Mouse (Mus musculus): ENCODE results near the gene Map3k6. TPM values are rescaled to one million over a fixed set of nuclear protein-coding genes. Genes with fewer than 3 reads are reported as not detected.

The Map3k6 gene
- polyA plus RNA-seq, 1 experiment, result 4.0 TPM

GRCm38 (mm10) chr4:133277104-133278026 is 36.7 kb downstream of the Map3k6 start, which contains the start of gene Tmem222:
Gene Tmem222 (minus strand): TSS chr4:133277792.
- DNase-seq (ENCODE audit: low read depth in 1 of 2, low spot score in 2 of 2), result peak; percentile 81 to 89
- under 1% methylated on average over 73 of the region's 73 CpGs for WGBS
- TF ChIP-seq POLR2A (IDR thresholded peaks at IDR 0.05; ENCODE audit: low read depth, low read length), result no peak; the same call in none of the 2 replicates
- no peak for TF ChIP-seq CTCF (IDR thresholded peaks at IDR 0.05; ENCODE audit: extremely low read depth, insufficient read depth, insufficient read length, insufficient replicate concordance)
- Histone ChIP-seq H3K4me3 (ENCODE audit: extremely low read depth, insufficient read depth, insufficient read length) (peak within 1 kb of the TSS; percentile 92), H3K36me3 (ENCODE audit: control insufficient read depth, insufficient read depth, low read length) (0 out of 2 replicates have a peak, but pooled peaks cover 1% of the 10 kb centered on the region), H3K27me3 (ENCODE audit: control insufficient read depth, insufficient read depth, low read length) (no peaks in the 10 kb centered on the region), H3K4me1 (ENCODE audit: control insufficient read depth, insufficient read depth, insufficient read length) (peaks cover 4% of the 10 kb centered on the region; the same call in 1 of the 2 replicates), H3K27ac (ENCODE audit: insufficient read depth, low read length) (peak within 1 kb of the TSS; percentile 79)

- 3% methylated on average over 6 of the region's 6 CpGs for WGBS
- DNase-seq (ENCODE audit: low read depth in 1 of 2, low spot score in 2 of 2), result no peak
- H3K4me1 ChIP-seq (ENCODE audit: control insufficient read depth, insufficient read depth, insufficient read length), result peaks cover 4% of the 10 kb centered on the region; the same call in 1 of the 2 replicates
Measured at GRCm38 (mm10) chr4:133278067-133278466, 37.4 kb downstream of the Map3k6 start.

DNA sequence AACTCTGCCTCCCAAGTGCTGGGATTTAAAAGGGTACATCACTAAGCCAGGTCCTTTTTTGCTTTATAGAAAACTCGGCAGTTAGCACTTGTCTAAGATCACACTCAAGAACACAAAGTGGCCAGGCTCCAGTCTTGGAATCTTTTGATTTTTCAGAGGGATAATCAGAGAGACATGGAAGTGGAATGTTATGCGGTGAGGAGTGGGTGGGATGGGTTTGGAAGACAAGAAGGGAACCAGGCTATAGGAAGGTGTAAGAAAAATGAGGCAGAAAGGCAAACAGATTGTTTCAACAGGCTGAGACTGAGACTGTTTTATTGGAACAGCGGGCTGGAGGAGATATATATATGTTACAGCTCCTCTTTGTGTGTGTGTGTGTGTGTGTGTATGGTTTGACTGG is 37.9 kb downstream of the Map3k6 start:
- no peak overlapping the region for H3K4me3 ChIP-seq (ENCODE audit: extremely low read depth, insufficient read depth, insufficient read length)
- no peaks in the 10 kb centered on the region for H3K27me3 ChIP-seq (ENCODE audit: control insufficient read depth, insufficient read depth, low read length)
- no peak for TF ChIP-seq POLR2A (IDR thresholded peaks at IDR 0.05; ENCODE audit: low read depth, low read length)
- no peak for TF ChIP-seq CTCF (IDR thresholded peaks at IDR 0.05; ENCODE audit: extremely low read depth, insufficient read depth, insufficient read length, insufficient replicate concordance)
- H3K36me3 ChIP-seq (ENCODE audit: control insufficient read depth, insufficient read depth, low read length), result 0 out of 2 replicates have a peak, but pooled peaks cover 1% of the 10 kb centered on the region
- no peak overlapping the region for H3K27ac ChIP-seq (ENCODE audit: insufficient read depth, low read length)
- DNase-seq (ENCODE audit: low read depth in 1 of 2, low spot score in 2 of 2), result no peak
- H3K4me1 ChIP-seq (ENCODE audit: control insufficient read depth, insufficient read depth, insufficient read length), result peaks cover 4% of the 10 kb centered on the region; the same call in 1 of the 2 replicates
- 80% methylated on average over 3 of the region's 3 CpGs for WGBS

More at GRCm38 (mm10) chr4:133278067-133278466, 37.4 kb downstream of the Map3k6 start:
- Histone ChIP-seq H3K27me3 (ENCODE audit: control insufficient read depth, insufficient read depth, low read length) (no peaks in the 10 kb centered on the region), H3K4me3 (ENCODE audit: extremely low read depth, insufficient read depth, insufficient read length) (peak overlapping the region; percentile 92), H3K27ac (ENCODE audit: insufficient read depth, low read length) (peak overlapping the region; percentile 79), H3K36me3 (ENCODE audit: control insufficient read depth, insufficient read depth, low read length) (0 out of 2 replicates have a peak, but pooled peaks cover 1% of the 10 kb centered on the region)
- TF ChIP-seq POLR2A (IDR thresholded peaks at IDR 0.05; ENCODE audit: low read depth, low read length), result no peak
- no peak for TF ChIP-seq CTCF (IDR thresholded peaks at IDR 0.05; ENCODE audit: extremely low read depth, insufficient read depth, insufficient read length, insufficient replicate concordance)

- Histone ChIP-seq H3K4me1 (ENCODE audit: control insufficient read depth, insufficient read depth, insufficient read length) (peaks cover 4% of the 10 kb centered on the region; the same call in 1 of the 2 replicates), H3K27ac (ENCODE audit: insufficient read depth, low read length) (no peak overlapping the region), H3K36me3 (ENCODE audit: control insufficient read depth, insufficient read depth, low read length) (no peaks in the 10 kb centered on the region), H3K4me3 (ENCODE audit: extremely low read depth, insufficient read depth, insufficient read length) (no peak overlapping the region), H3K27me3 (ENCODE audit: control insufficient read depth, insufficient read depth, low read length) (no peaks in the 10 kb centered on the region)
- WGBS, result 57% methylated on average over 7 of the region's 7 CpGs
- no peak for DNase-seq (ENCODE audit: low read depth in 1 of 2, low spot score in 2 of 2)
- TF ChIP-seq POLR2A (IDR thresholded peaks at IDR 0.05; ENCODE audit: low read depth, low read length) (no peak), CTCF (IDR thresholded peaks at IDR 0.05; ENCODE audit: extremely low read depth, insufficient read depth, insufficient read length, insufficient replicate concordance) (no peak)
Measured at GRCm38 (mm10) chr4:133281513-133281912, 40.9 kb downstream of the Map3k6 start.

DNA sequence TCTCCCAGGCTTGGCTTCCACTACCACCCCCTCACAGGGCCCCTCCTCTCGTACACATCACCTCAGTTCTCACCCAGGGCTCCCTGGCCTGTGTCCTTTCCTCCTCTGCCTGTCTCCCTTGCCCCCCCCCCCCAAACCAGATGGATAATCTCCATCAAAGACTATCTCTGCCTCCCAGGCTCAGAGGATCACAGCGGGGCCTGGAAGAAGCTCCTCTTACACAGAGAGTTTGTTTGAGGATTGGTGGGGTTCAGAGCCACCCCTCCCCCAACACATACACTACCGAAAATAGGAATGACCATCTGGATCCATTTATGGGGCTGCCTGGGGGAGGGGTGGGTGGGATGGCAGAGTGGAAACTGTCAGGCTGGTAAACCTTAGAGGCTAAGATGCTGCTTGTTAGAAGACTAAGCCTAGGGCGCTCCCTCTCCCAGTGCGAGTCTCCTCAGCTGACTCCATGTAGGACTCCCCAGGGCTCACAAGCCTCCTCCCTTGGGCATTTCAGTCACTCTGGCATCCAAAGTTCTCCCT is 41.4 kb downstream of the Map3k6 start:
- Histone ChIP-seq H3K4me1 (ENCODE audit: control insufficient read depth, insufficient read depth, insufficient read length) (peaks cover 4% of the 10 kb centered on the region; the same call in 1 of the 2 replicates), H3K36me3 (ENCODE audit: control insufficient read depth, insufficient read depth, low read length) (no peaks in the 10 kb centered on the region), H3K27ac (ENCODE audit: insufficient read depth, low read length) (no peak overlapping the region), H3K4me3 (ENCODE audit: extremely low read depth, insufficient read depth, insufficient read length) (no peak overlapping the region), H3K27me3 (ENCODE audit: control insufficient read depth, insufficient read depth, low read length) (no peaks in the 10 kb centered on the region)
- DNase-seq (ENCODE audit: low read depth in 1 of 2, low spot score in 2 of 2), result no peak
- 80% methylated on average over 5 of the region's 5 CpGs for WGBS
- TF ChIP-seq POLR2A (IDR thresholded peaks at IDR 0.05; ENCODE audit: low read depth, low read length) (no peak), CTCF (IDR thresholded peaks at IDR 0.05; ENCODE audit: extremely low read depth, insufficient read depth, insufficient read length, insufficient replicate concordance) (no peak)

DNA sequence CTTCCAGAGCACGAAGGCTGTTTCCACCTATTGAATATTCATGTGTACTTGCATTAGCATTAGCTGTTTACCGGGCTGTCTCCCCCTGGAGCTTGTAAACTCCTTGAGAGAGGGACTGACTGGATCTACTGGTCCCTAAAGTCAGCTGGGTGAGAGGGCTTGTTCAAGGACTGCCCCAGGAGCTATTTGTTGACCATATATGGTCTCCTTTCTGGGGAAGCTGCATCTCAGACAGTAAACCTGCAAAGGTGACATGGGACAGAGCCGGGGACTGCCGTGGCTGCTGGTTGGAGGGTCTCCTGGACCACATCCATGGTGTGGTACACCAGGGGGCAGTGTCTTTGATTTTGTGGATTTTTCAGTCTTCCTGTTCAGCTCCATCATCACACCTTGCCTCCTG is 42.0 kb downstream of the Map3k6 start:
- H3K27ac ChIP-seq (ENCODE audit: insufficient read depth, low read length), result no peak overlapping the region
- H3K27me3 ChIP-seq (ENCODE audit: control insufficient read depth, insufficient read depth, low read length), result no peaks in the 10 kb centered on the region
- TF ChIP-seq CTCF (IDR thresholded peaks at IDR 0.05; ENCODE audit: extremely low read depth, insufficient read depth, insufficient read length, insufficient replicate concordance) (no peak), POLR2A (IDR thresholded peaks at IDR 0.05; ENCODE audit: low read depth, low read length) (no peak)
- no peak for DNase-seq (ENCODE audit: low read depth in 1 of 2, low spot score in 2 of 2)
- H3K36me3 ChIP-seq (ENCODE audit: control insufficient read depth, insufficient read depth, low read length), result no peaks in the 10 kb centered on the region
- WGBS, result 90% methylated on average over 4 of the region's 4 CpGs
- H3K4me1 ChIP-seq (ENCODE audit: control insufficient read depth, insufficient read depth, insufficient read length), result peaks cover 4% of the 10 kb centered on the region; the same call in 1 of the 2 replicates
- no peak overlapping the region for H3K4me3 ChIP-seq (ENCODE audit: extremely low read depth, insufficient read depth, insufficient read length)

All from spleen, adult 2 months (tissue).